Mouse (Mus musculus) pancreas, adult 10 weeks (tissue): ENCODE data around the gene 3110001I22Rik. TPM values are rescaled to one million over a fixed set of nuclear protein-coding genes. Genes with fewer than 3 reads are reported as not detected.

Experiments used
- polyA plus RNA-seq: library from polyadenylated mRNA; stranded (reverse); fragments of 350-450 nt; fragmentation: Illumina TruSeq; extraction: RNeasy Lipid Tissue Mini Kit (QIAGEN cat#74804); gene quantifications from one replicate; pipeline ENCODE4 v1.2.3, GENCODE M21; 2015; ENCODE audit warnings: low read depth, low replicate concordance; ENCODE audit not compliant: insufficient read depth

Gene 3110001I22Rik
- polyA plus RNA-seq = 1.2 TPM

DNA sequence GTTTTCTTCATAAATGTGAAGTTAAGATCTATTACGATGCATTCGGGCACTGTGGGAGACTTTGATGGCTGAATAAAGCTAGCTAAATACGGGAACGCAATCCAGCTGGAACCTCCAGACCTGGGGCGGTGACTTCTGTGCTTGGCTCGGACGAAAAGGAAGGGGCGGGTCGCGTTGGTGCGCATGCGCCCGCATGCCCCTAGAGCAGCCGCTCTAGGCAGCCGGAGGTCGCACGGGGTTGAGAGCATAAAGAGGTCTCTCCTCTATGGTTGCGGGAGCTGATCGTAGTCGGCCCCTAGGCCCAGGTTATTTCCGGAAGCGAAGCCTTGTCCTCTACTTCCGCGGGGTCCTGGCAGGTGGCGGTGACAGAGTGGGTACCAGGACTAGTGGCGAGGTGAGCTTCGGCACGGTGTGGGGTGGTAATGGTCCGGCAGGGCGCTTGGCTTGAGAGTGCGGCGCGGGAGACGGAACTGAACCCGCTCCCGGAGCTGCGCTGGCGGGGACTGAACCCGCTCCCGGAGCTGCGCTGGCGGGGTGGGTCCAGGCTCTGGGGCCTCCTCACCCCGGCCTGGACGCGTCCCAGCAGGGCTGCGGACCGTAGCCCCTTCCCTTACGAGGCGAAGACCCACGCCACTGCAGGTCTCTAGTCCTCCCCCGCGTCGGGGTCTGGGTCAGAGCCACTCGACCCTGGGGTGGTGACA, at the start of gene 3110001I22Rik, which contains the start of gene Bfar:
TSS of gene 3110001I22Rik (plus strand) at position 245 of the 701 bp plus-strand sequence.
TSS of gene Bfar (plus strand) at position 174 of the 701 bp plus-strand sequence.

DNA sequence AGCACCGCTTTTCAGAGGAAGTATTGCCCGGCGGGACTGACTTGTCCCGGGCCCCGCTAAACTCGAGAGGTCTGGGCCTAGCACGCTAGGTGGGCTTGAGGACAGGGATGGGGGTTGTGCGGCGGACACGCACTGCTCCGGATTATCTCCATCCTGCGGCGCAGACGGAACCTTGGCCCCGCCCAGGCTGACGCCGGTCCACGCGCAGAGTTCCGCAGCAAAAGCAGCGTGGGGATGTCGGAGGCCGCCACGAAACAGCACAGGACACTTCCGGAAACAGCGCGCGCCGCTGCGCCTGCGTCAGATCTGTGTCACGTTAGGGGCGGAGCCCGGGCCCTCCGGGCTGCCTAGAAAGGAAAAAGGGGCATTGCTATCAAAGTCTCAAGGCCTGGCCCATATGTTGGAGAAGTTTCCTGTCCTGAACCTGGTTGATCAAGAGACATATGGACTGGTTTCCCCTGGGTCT, 3.8 kb upstream of the 3110001I22Rik start, which contains the start of gene Parn:
TSS of gene Parn (minus strand) at position 293 of the 466 bp plus-strand sequence.

Other genes with a start within 250 kb of the 3110001I22Rik start
- 5.1 TPM for gene Parn, start 3.8 kb upstream of the 3110001I22Rik start, polyA plus RNA-seq
- 12.8 TPM for gene Bfar, start 71 bp upstream of the 3110001I22Rik start, polyA plus RNA-seq
- gene Pla2g10, start 59.1 kb downstream of the 3110001I22Rik start, polyA plus RNA-seq = not detected
- gene Rrn3, start 108.8 kb downstream of the 3110001I22Rik start, polyA plus RNA-seq = 4.7 TPM
- gene Ntan1, start 146.9 kb downstream of the 3110001I22Rik start, polyA plus RNA-seq = 22.5 TPM
- 40.8 TPM for gene Pdxdc1, start 231.2 kb downstream of the 3110001I22Rik start, polyA plus RNA-seq
- gene Mpv17l, start 231.2 kb downstream of the 3110001I22Rik start, polyA plus RNA-seq = 2.7 TPM